Mouse (Mus musculus): Measurements from ENCODE around the gene Stk38. TPM values are rescaled to one million over a fixed set of nuclear protein-coding genes. Genes with fewer than 3 reads are reported as not detected.

Stk38 gene
- total and polyA plus RNA-seq, 3 experiments, result 14.4 to 290 (median 49.3) TPM

GRCm38 (mm10) chr17:29006812-29007211 lies 983 bp downstream of the Stk38 start (continued):
- TF ChIP-seq ZMIZ1 (IDR thresholded peaks at IDR 0.05; ENCODE audit: low read depth, low read length) (no peak), TAL1 (IDR thresholded peaks at IDR 0.05; ENCODE audit: low read length) (no peak), MXI1 (IDR thresholded peaks at IDR 0.05; ENCODE audit: low read depth, low read length) (no peak), ETS1 (IDR thresholded peaks at IDR 0.05; ENCODE audit: low read depth, low read length) (no peak), MYB (IDR thresholded peaks at IDR 0.05; ENCODE audit: low read depth, low read length) (no peak), EP300 (IDR thresholded peaks at IDR 0.05; ENCODE audit: low read depth in 1 of 2, low read length in 2 of 2) (no peak), CTCF (IDR thresholded peaks at IDR 0.05 in 2 of 3, conservative IDR thresholded peaks at IDR 0.05 in 1 of 3; ENCODE audit: control insufficient read depth in 1 of 3, insufficient read depth in 1 of 3, low read depth in 2 of 3, low read length in 3 of 3, poor library complexity in 1 of 3, severe bottlenecking in 1 of 3) (no peak), UBTF (IDR thresholded peaks at IDR 0.05; ENCODE audit: borderline replicate concordance, insufficient read depth, low read depth, low read length) (no peak)

GRCm38 (mm10) chr17:29005002-29005401 lies 2.8 kb downstream of the Stk38 start:
- Histone ChIP-seq H3K9ac (ENCODE audit: control insufficient read depth, low read depth, low read length, poor library complexity, severe bottlenecking) (no peak overlapping the region), H3K4me1 (ENCODE audit: control insufficient read depth in 1 of 2, insufficient read depth in 2 of 2, low read length in 2 of 2) (peaks cover 5 to 20% of the 10 kb centered on the region in 2 experiments)
- DNase-seq (ENCODE audit: low read depth, low spot score), result no peak

GRCm38 (mm10) chr17:29003740-29004139 lies 4.1 kb downstream of the Stk38 start:
- peak; percentile 64 for DNase-seq (ENCODE audit: low read depth, low spot score)
- no peak for TF ChIP-seq TBP (IDR thresholded peaks at IDR 0.05; ENCODE audit: low read depth, low read length)
- peak; percentile 75 for TF ChIP-seq ETS1 (IDR thresholded peaks at IDR 0.05; ENCODE audit: low read depth, low read length)
- TF ChIP-seq GATA1 (IDR thresholded peaks at IDR 0.05; ENCODE audit: low read depth, low read length), result peak; percentile 40; the same call in 1 of the 2 replicates
- no peak for TF ChIP-seq ZC3H11A (IDR thresholded peaks at IDR 0.05; ENCODE audit: low read depth, low read length)
- TF ChIP-seq EP300 (IDR thresholded peaks at IDR 0.05; ENCODE audit: low read depth in 1 of 2, low read length in 2 of 2), result peak; percentile 53 to 63; a peak in 3 of 4 replicates
- TF ChIP-seq MXI1 (IDR thresholded peaks at IDR 0.05; ENCODE audit: low read depth, low read length), result peak; percentile 84
- peak; percentile 79; the same call in 1 of the 2 replicates for TF ChIP-seq MYC (IDR thresholded peaks at IDR 0.05; ENCODE audit: low read depth, low read length)
- peak; percentile 98 for TF ChIP-seq ZNF384 (IDR thresholded peaks at IDR 0.05; ENCODE audit: low read depth, low read length)
- 0 out of 2 replicates have a peak, but pooled peaks have one; percentile 20 for TF ChIP-seq MAX (IDR thresholded peaks at IDR 0.05; ENCODE audit: low read length)
- TF ChIP-seq RCOR1 (IDR thresholded peaks at IDR 0.05; ENCODE audit: low read depth, low read length), result peak; percentile 56; the same call in 1 of the 2 replicates
- no peak for TF ChIP-seq POLR2AphosphoS2 (IDR thresholded peaks at IDR 0.05; ENCODE audit: low read length)
- peak; percentile 89 for TF ChIP-seq SIN3A (IDR thresholded peaks at IDR 0.05; ENCODE audit: low read length)
- no peak for TF ChIP-seq CHD2 (IDR thresholded peaks at IDR 0.05; ENCODE audit: low read length)
- TF ChIP-seq TCF12 (IDR thresholded peaks at IDR 0.05; ENCODE audit: low read depth, low read length), result 0 out of 2 replicates have a peak, but pooled peaks have one; percentile 27
- TF ChIP-seq HCFC1 (IDR thresholded peaks at IDR 0.05; ENCODE audit: low read depth, low read length), result peak; percentile 21; the same call in 1 of the 2 replicates
- no peak overlapping the region for H3K4me3 ChIP-seq (ENCODE audit: control insufficient read depth in 1 of 2, insufficient read depth in 1 of 2, low read depth in 2 of 2, low read length in 2 of 2)
- no peaks in the 10 kb centered on the region for H3K9me3 ChIP-seq (replicated peaks; ENCODE audit: insufficient read depth, low read length)
- H3K79me2 ChIP-seq (ENCODE audit: control insufficient read depth, insufficient read depth, low read length, poor library complexity), result peaks cover 26% of the 10 kb centered on the region
- H3K27ac ChIP-seq (ENCODE audit: control insufficient read depth, low read depth, low read length), result peak overlapping the region; percentile 76
- no peaks in the 10 kb centered on the region for H3K27me3 ChIP-seq (ENCODE audit: control insufficient read depth in 1 of 2, insufficient read depth in 2 of 2, low read length in 2 of 2)
- H3K36me3 ChIP-seq (ENCODE audit: control insufficient read depth in 1 of 2, insufficient read depth in 2 of 2, low read length in 2 of 2), result peaks cover 2 to 17% of the 10 kb centered on the region in 2 experiments
- H3K9ac ChIP-seq (ENCODE audit: control insufficient read depth, low read depth, low read length, poor library complexity, severe bottlenecking), result peak overlapping the region; percentile 42
- H3K4me1 ChIP-seq (ENCODE audit: control insufficient read depth in 1 of 2, insufficient read depth in 2 of 2, low read length in 2 of 2), result peaks cover 5 to 15% of the 10 kb centered on the region in 2 experiments

More at GRCm38 (mm10) chr17:29005002-29005401, 2.8 kb downstream of the Stk38 start:
- H3K36me3 ChIP-seq (ENCODE audit: control insufficient read depth in 1 of 2, insufficient read depth in 2 of 2, low read length in 2 of 2), result peaks cover 0 to 17% of the 10 kb centered on the region in 2 experiments
- no peak overlapping the region for H3K4me3 ChIP-seq (ENCODE audit: control insufficient read depth in 1 of 2, insufficient read depth in 1 of 2, low read depth in 2 of 2, low read length in 2 of 2)
- no peaks in the 10 kb centered on the region for H3K27me3 ChIP-seq (ENCODE audit: control insufficient read depth in 1 of 2, insufficient read depth in 2 of 2, low read length in 2 of 2)
- H3K9me3 ChIP-seq (replicated peaks; ENCODE audit: insufficient read depth, low read length), result no peaks in the 10 kb centered on the region
- no peak for TF ChIP-seq ZNF384 (IDR thresholded peaks at IDR 0.05; ENCODE audit: low read depth, low read length)
- no peak for TF ChIP-seq ETS1 (IDR thresholded peaks at IDR 0.05; ENCODE audit: low read depth, low read length)
- no peak for TF ChIP-seq UBTF (IDR thresholded peaks at IDR 0.05; ENCODE audit: borderline replicate concordance, insufficient read depth, low read depth, low read length)
- TF ChIP-seq ZC3H11A (IDR thresholded peaks at IDR 0.05; ENCODE audit: low read depth, low read length), result no peak
- TF ChIP-seq E2F4 (IDR thresholded peaks at IDR 0.05; ENCODE audit: borderline replicate concordance, low read depth, low read length), result no peak
- TF ChIP-seq POLR2AphosphoS2 (IDR thresholded peaks at IDR 0.05; ENCODE audit: low read length), result no peak
- TF ChIP-seq KAT2A (conservative IDR thresholded peaks at IDR 0.05; ENCODE audit: low read depth, low read length), result no peak
- TF ChIP-seq USF1 (IDR thresholded peaks at IDR 0.05; ENCODE audit: low read depth, low read length), result no peak
- TF ChIP-seq ZKSCAN1 (IDR thresholded peaks at IDR 0.05; ENCODE audit: low read depth, low read length), result no peak
- TF ChIP-seq NRF1 (IDR thresholded peaks at IDR 0.05; ENCODE audit: insufficient read depth, low read depth, low read length, poor library complexity, severe bottlenecking), result no peak
- no peak overlapping the region for H3K27ac ChIP-seq (ENCODE audit: control insufficient read depth, low read depth, low read length)
- H3K79me2 ChIP-seq (ENCODE audit: control insufficient read depth, insufficient read depth, low read length, poor library complexity), result peaks cover 26% of the 10 kb centered on the region
